Mouse (Mus musculus): ENCODE measurements around the gene Flnb. TPM values are rescaled to one million over a fixed set of nuclear protein-coding genes. Genes with fewer than 3 reads are reported as not detected.

Gene Flnb
- total RNA-seq (2015) (16.1 and 16.9 TPM in 2 replicates), total RNA-seq (2017) (16.7 and 17.1 TPM in 2 replicates)

GRCm38 (mm10) chr14:7817770-7818462, at the start of gene Flnb:
Flnb (plus strand) TSS chr14:7817957.
- ATAC-seq (replicated peaks; ENCODE audit: poor library complexity) = peak; percentile 95

DNA sequence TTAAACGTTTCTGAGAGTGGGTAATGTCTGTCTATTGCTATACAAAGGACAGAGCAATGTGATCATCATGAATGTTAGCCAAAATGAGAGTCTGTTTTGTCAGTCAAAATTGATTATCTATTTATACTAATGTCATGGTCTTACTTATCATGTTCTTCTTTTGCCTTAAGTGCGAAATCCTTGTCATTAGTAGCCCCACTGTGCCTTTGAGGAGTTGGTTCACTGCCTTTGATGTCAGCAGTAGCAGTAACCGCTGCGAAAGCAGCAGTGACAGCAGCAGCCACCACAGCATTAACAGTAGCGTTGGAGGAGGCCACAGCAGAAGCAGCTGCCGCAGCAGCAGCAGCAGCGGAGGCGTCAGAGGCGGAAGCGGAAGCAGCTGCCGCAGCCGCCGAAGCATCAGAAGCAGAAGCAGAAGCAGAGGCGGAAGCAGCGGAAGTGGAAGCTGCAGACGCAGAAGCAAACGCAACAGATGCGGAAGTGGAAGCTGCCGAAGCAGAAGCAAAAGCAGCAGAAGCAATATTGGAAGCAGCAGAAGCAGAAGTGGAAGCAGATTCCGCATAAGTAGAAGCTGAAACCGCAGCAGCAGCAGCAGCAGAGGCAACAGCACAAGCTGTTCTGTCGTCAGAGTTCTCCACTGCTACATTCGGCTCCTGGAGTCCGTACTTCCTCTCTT, 43.9 kb upstream of the Flnb start:
- peak; percentile 99 for ATAC-seq (replicated peaks; ENCODE audit: poor library complexity)

- peak; percentile 80 for ATAC-seq (replicated peaks; ENCODE audit: poor library complexity)
Measured at GRCm38 (mm10) chr14:7786073-7786472, 31.7 kb upstream of the Flnb start.

GRCm38 (mm10) chr14:7789266-7790030, 28.3 kb upstream of the Flnb start:
- no peak for ATAC-seq (replicated peaks; ENCODE audit: poor library complexity)

- ATAC-seq (replicated peaks; ENCODE audit: poor library complexity) = no peak
Measured at GRCm38 (mm10) chr14:7791061-7791531, 26.7 kb upstream of the Flnb start.

DNA sequence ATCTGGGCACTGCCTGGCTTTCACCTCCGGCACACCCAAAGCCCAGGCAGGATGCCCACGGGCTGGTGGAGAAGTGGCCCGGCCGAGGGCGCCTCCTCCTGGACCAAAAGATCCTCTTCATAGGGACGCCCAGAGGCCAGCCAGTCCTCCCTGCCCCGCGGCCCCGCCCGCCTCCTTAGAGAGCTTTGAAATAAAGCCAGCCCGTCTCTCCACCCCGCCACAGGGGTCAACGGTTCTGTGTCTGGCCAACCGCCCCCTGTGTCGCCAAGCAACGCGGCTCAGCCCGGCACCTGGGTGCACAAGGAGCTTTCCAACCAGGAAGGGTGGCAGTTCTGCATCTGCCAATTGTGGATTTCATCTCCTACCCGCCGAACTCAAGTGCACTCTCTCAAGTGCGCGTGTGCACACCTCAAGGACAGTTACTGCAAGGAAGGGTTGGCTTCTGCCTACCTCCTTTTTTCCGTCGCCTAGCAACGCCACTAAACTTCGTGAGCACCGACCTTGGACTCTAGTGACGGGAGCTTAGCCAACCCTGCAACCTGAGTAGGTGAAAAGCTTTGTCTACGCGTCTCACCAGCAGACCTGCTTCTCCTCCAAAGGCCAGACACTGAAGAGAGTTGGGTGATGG, 26.1 kb upstream of the Flnb start, which contains the start of gene Gm26661:
Gene Gm26661, plus strand, starts transcription at position 56 of the 628 bp plus-strand sequence.
- peak; percentile 95 for ATAC-seq (replicated peaks; ENCODE audit: poor library complexity)

GRCm38 (mm10) chr14:7795961-7796360, 21.8 kb upstream of the Flnb start:
- no peak for ATAC-seq (replicated peaks; ENCODE audit: poor library complexity)

DNA sequence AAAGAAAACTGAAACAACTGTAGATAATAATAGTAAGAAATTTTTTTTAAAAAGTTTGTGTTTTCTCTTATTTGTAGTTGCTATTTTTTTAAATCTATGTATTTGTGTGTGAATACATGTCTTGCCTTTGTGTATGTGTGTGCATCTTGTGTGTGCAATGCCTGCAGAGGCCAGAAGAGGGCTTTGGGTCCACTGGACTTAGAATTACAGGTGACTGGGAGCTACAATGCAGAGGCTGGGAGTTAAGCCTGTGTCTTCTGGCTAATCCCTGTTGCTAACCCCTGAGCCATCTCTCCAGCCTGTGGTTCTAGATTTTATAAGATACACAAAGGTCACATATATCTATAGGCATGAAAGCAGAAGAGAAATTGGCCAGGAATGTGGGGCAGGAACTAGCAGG, 17.1 kb upstream of the Flnb start:
- ATAC-seq (replicated peaks; ENCODE audit: poor library complexity) = no peak

GRCm38 (mm10) chr14:7801831-7802230, 15.9 kb upstream of the Flnb start:
- peak; percentile 74 for ATAC-seq (replicated peaks; ENCODE audit: poor library complexity)

DNA sequence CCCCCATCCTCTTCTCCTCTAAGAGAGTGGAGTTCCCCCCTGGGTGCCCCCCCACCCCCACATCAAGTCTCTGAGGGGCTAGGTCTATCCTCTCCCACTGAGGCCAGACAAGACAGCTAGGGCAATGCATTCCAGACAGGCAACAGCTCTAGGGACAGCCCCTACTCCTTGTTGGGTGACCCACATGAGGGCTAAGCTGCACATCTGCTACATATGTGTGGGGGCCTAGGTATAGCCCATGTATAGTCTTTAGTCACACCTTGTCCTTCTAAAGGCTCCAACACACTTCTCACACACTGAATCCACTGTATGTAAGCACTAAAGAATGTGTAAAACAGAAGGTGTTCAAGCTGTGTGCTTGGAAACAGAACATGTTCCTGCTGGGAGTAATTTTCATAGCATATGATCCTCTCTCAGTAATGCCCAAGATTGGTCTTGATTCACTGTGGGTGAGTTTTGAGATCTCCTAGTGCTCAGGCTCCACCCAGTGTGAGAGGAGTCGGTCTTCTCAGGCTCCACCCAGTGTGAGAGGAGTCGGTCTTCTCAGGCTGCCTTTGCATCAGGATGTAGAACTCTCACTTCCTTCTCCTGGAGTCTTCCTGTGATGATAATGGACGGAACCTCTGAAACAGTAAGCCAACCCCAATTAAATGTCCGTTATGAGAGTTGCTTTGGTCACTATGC, 13.7 kb upstream of the Flnb start:
- peak; percentile 85 for ATAC-seq (replicated peaks; ENCODE audit: poor library complexity)

DNA sequence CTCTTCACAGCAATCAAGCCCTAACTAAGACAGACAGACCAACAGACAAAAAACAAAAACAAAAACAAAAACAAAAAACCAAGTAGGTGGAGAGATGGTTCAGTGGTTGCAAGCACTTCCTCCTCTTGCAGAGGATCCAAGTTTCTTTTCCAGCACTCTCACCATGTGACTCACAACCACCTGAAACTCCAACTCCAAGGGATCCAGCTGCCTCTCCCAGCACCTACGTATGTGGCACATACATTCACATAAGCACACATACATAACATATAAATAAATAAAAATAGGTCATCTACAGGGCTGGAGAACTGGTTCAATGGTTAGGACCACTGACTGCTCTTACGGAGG, 13.2 kb upstream of the Flnb start:
- ATAC-seq (replicated peaks; ENCODE audit: poor library complexity) = no peak

- ATAC-seq (replicated peaks; ENCODE audit: poor library complexity) = no peak
Measured at GRCm38 (mm10) chr14:7807711-7808110, 10.0 kb upstream of the Flnb start.

DNA sequence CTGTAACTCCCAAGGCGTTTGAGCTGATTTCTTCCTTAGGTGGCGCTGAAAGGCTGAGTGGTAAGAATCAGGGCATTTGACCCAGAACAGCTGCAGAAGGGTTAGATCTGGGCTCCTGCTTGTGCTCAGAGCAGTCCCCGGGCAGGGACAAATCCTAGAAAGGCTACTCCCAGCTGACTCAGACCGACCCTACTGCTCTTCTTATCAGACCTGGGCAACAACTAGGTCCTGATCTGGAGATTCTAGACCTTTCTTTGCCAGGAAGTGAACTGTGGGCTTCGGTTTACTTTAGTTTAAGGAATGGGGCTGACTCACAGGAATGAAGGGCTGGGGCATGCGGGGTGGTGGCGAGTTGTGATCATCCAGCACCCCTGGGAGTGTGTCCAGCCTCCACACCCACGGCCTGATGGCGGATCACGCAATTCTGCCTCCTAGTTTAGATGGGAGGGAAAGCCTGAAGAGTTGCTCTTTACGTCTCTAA, 9.2 kb upstream of the Flnb start:
- ATAC-seq (replicated peaks; ENCODE audit: poor library complexity) = 0 out of 2 replicates have a peak, but pooled peaks have one; percentile 9

DNA sequence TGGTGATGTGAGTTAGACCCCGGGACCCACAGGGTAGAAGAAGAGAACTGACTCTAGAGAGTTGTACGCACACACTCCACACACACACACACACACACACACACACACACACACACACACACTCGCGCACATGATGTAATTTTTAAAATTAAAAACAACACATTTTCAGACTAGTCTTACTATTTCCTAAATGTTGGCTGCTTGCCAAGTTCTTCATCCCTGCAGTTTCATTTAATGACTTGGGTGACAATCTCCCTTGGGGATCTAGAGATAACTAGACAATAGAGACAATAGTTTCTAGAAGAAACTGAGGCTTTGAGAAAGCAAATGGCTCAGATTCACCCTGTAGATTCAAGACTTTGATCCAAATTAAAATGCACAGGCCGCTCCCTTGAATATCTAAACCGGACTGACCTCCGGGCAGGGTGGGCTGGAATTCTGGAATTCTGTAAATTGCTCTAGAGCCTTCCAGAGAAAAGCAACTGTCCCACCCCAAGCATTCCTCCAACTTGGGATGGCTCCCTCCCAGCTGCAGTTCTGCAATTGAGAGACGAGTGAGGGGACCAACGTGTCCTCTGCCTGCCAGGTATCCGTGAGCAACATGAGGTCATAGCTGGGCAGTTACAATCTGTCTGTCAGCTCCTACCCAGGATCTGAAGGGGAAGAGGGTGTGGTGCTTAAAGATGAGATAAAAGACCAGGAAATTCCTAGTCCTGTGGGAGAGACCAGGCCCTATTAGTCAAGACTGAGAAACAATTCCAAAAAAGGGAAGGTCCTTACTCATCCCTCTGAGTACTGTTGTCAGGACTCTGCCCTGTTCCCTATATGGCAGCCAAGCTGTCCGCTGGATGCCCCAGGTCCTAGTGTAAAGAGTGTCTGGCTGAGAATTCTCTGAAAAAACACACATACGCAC, 8.5 kb upstream of the Flnb start:
- ATAC-seq (replicated peaks; ENCODE audit: poor library complexity) = no peak

DNA sequence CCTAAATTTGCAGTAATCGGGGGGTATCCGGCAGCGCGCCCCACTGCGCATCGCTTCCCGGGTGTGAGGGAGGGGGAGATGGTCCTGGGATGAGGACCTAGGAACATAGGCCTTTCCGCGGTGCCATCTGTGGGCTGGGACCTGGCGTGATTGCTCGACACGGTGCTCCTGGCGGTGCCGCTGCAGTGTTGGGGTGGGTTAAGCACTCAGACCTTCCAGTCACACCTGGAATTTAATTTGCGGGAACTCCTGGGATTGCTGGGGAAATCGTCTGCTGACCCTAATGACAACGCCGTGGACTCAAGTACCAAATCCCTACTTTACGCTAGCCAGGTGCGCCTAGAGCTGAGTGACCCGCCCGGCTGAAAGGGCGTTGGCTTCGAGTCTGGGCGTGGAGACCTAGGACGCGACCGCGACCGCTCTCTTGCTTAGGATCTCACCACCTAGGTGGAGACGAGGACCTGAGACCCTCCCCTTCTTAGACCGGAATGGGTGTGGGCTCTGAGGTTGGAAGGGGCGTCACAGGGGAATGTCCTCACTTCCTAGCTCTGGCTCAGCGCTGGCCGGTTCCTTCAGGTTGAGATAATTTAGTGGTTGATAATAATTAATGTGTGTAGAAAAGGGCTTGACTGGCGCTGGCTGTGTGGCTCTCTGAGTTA, 835 bp downstream of the Flnb start:
- ATAC-seq (replicated peaks; ENCODE audit: poor library complexity) = peak; percentile 27

- no peak; the same call in 1 of the 2 replicates for ATAC-seq (replicated peaks; ENCODE audit: poor library complexity)
Measured at GRCm38 (mm10) chr14:7819446-7819845, 1.7 kb downstream of the Flnb start.

DNA sequence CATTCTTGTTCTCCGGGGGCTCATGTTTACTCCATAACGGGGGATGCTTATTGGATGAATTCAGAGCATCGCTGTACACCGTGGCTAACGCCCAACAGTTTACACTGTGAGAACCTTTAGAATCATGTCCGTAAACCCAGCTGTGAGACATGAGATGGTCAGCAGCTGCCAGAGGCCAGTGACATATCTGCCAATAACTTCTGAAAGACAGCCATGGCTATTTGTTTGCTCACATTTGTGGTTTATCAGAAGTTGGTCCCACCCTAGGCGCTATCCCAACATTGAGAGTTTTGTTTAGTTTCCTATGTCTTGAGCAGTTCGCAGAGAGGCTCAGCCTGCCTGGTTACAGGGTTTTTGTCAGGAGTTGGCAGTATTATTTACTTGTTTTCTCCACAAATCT, 3.6 kb downstream of the Flnb start:
- ATAC-seq (replicated peaks; ENCODE audit: poor library complexity) = no peak

GRCm38 (mm10) chr14:7822693-7823092, 4.9 kb downstream of the Flnb start:
- no peak for ATAC-seq (replicated peaks; ENCODE audit: poor library complexity)

All from megakaryocyte progenitor cell, adult 5-6 weeks (primary cell).